Mouse (Mus musculus) layer of hippocampus, adult 9-11 months (tissue): ENCODE measurements at regions not wholly inside any gene's neighbourhood (a gene's known extent, or its start where the extent isn't known, plus 50 kb on each side); places are given as distances from the start of the nearest gene placed in this dataset.

Experiments
- DNase-seq: peaks from one replicate; pipeline ENCODE4 v3.0.0; 2022

GRCm38 (mm10) chr3:9957870-9958269, 130.0 kb upstream of the Gm9833 start:
- DNase-seq, result no peak

- peak; percentile 33 for DNase-seq
Measured at GRCm38 (mm10) chr3:9959716-9960661, 127.9 kb upstream of the Gm9833 start.

GRCm38 (mm10) chr3:9960696-9961095, 127.2 kb upstream of the Gm9833 start:
- peak; percentile 32 for DNase-seq
